Mouse (Mus musculus) thymus, postnatal 10 days (tissue): Measurements from ENCODE around the gene Olfr1293-ps.

Source experiments
- DNase-seq, 2 experiments: peaks; one replicate each; pipeline ENCODE4 v3.0.0; 2021; ENCODE audit warnings: low spot score in 2 of 2

Gene Olfr1293-ps

GRCm38 (mm10) chr2:111524903-111525302 lies at the start of gene Olfr1293-ps:
TSS of gene Olfr1293-ps (plus strand) at chr2:111525203.
- DNase-seq: no peak

GRCm38 (mm10) chr2:111480519-111480918 lies 44.5 kb upstream of the Olfr1293-ps start, which contains the start of gene Olfr1289:
TSS of gene Olfr1289 (plus strand) at chr2:111480819.
- no peak for DNase-seq

GRCm38 (mm10) chr2:111493729-111494128 lies 31.3 kb upstream of the Olfr1293-ps start, which contains the start of gene Olfr1290:
TSS of gene Olfr1290 (minus strand) at chr2:111493829.
- no peak for DNase-seq

GRCm38 (mm10) chr2:111496880-111497279 lies 28.1 kb upstream of the Olfr1293-ps start, which contains the start of gene Olfr1291-ps1:
TSS of gene Olfr1291-ps1 (plus strand) at chr2:111497180.
- DNase-seq: no peak

GRCm38 (mm10) chr2:111517451-111517850 lies 7.6 kb upstream of the Olfr1293-ps start:
- DNase-seq: no peak

- DNase-seq: no peak
These were observed 15.2 kb downstream of the Olfr1293-ps start, which contains the start of gene Olfr1294 for GRCm38 (mm10) chr2:111540191-111540590. TSS of gene Olfr1294 (minus strand) at chr2:111540291.

GRCm38 (mm10) chr2:111569581-111569980 lies 44.6 kb downstream of the Olfr1293-ps start, which contains the start of gene Olfr1295:
TSS of gene Olfr1295 (minus strand) at chr2:111569681.
- DNase-seq: no peak
